Mouse (Mus musculus): ENCODE measurements around the gene Gm49337. TPM values are rescaled to one million over a fixed set of nuclear protein-coding genes. Genes with fewer than 3 reads are reported as not detected.
"Not testable (repeated sequence)": the region's sequence is repeated elsewhere in the genome, so short reads cannot be mapped to it uniquely, and the experiment has no call there.

Gene Gm49337
- polyA plus RNA-seq, 1 experiment from 2014 or later: not detected

DNA sequence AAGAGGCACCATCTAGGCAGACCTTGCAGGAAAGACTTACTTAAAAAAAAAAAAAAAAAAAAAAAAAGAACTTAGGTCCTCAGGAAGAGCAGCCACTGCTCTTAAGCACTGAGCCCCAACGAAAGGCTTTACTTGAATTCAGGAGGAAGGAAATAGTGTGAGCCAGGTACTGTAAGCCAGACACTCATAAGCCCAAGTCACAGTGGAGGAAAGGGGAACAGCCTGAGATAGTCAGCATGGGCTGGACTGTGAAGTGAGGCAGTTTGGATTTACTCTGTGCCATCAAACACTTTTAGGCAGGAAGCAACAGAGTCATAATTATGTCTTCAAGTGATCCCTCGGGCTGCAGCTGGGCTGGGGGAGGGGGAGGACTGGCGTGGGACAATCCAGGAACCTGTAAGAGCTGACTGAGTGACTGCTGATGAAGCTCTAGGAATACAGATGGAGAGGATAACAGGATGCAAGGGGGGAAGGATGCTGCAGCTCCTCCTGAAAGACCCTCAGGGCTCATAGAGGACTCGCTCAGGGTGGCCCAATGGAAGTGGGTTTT, 19.2 kb downstream of the Gm49337 start:
- Histone ChIP-seq H3K9me3 (ENCODE audit: control insufficient read depth, low read length) (no peaks in the 10 kb centered on the region), H3K4me3 (replicated peaks; ENCODE audit: low read length) (no peak overlapping the region), H3K4me1 (replicated peaks; ENCODE audit: control insufficient read depth, insufficient read depth, low read length) (no peaks in the 10 kb centered on the region), H3K27me3 (ENCODE audit: control insufficient read depth, insufficient read depth, low read length) (no peaks in the 10 kb centered on the region), H3K9ac (no peak overlapping the region), H3K36me3 (replicated peaks; ENCODE audit: control insufficient read depth, insufficient read depth) (no peaks in the 10 kb centered on the region), H3K27ac (no peak overlapping the region), H3K4me2 (replicated peaks) (no peak overlapping the region)
- DNase-seq (ENCODE audit: low spot score): no peak
- WGBS: 66% methylated on average over 4 of the region's 4 CpGs
- no peak for ATAC-seq (ENCODE audit: low FRiP score)

- Histone ChIP-seq H3K27me3 (ENCODE audit: control insufficient read depth, insufficient read depth, low read length) (no peaks in the 10 kb centered on the region), H3K4me2 (replicated peaks) (no peak overlapping the region), H3K36me3 (replicated peaks; ENCODE audit: control insufficient read depth, insufficient read depth) (no peaks in the 10 kb centered on the region), H3K4me3 (replicated peaks; ENCODE audit: low read length) (no peak overlapping the region), H3K9ac (no peak overlapping the region), H3K27ac (no peak overlapping the region), H3K4me1 (replicated peaks; ENCODE audit: control insufficient read depth, insufficient read depth, low read length) (no peaks in the 10 kb centered on the region), H3K9me3 (ENCODE audit: control insufficient read depth, low read length) (no peaks in the 10 kb centered on the region)
- no peak for ATAC-seq (ENCODE audit: low FRiP score)
- no peak for DNase-seq (ENCODE audit: low spot score)
- WGBS: 69% methylated on average over 9 of the region's 9 CpGs
Observed at GRCm38 (mm10) chr4:116193583-116194383, 20.6 kb downstream of the Gm49337 start.

DNA sequence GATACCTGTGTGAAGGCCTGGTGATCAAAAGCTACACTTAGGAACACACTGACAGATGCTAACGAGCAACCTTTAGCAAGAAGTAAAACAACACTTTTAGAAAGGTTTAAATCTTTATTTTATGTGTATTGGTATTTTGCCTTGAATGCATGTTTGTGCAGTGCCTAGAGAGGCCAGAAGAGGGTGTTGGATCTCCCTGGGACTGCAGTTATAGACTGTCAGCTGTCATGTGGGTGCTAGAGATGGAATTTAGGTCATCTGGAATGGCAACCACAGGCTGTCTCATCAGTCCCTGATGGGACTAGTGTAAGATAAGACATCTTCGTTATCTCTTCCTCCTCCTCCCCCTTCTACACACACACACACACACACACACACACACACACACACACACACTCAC, 25.2 kb downstream of the Gm49337 start:
- Histone ChIP-seq H3K9me3 (ENCODE audit: control insufficient read depth, low read length) (no peaks in the 10 kb centered on the region), H3K4me2 (replicated peaks) (no peak overlapping the region), H3K27ac (no peak overlapping the region), H3K4me3 (replicated peaks; ENCODE audit: low read length) (no peak overlapping the region), H3K27me3 (ENCODE audit: control insufficient read depth, insufficient read depth, low read length) (no peaks in the 10 kb centered on the region), H3K36me3 (replicated peaks; ENCODE audit: control insufficient read depth, insufficient read depth) (no peaks in the 10 kb centered on the region), H3K4me1 (replicated peaks; ENCODE audit: control insufficient read depth, insufficient read depth, low read length) (no peaks in the 10 kb centered on the region), H3K9ac (no peak overlapping the region)
- DNase-seq (ENCODE audit: low spot score): no peak
- no peak for ATAC-seq (ENCODE audit: low FRiP score)
- WGBS: 78% methylated on average over 2 of the region's 2 CpGs

- DNase-seq (ENCODE audit: low spot score): no peak
- H3K4me2 ChIP-seq (replicated peaks): no peak overlapping the region
- H3K9me3 ChIP-seq (ENCODE audit: control insufficient read depth, low read length): no peaks in the 10 kb centered on the region
- no peak overlapping the region for H3K4me3 ChIP-seq (replicated peaks; ENCODE audit: low read length)
- H3K4me1 ChIP-seq (replicated peaks; ENCODE audit: control insufficient read depth, insufficient read depth, low read length): no peaks in the 10 kb centered on the region
- H3K27me3 ChIP-seq (ENCODE audit: control insufficient read depth, insufficient read depth, low read length): no peaks in the 10 kb centered on the region
- H3K36me3 ChIP-seq (replicated peaks; ENCODE audit: control insufficient read depth, insufficient read depth): no peaks in the 10 kb centered on the region
- 71% methylated on average over 3 of the region's 3 CpGs for WGBS
- ATAC-seq (ENCODE audit: low FRiP score): no peak
- H3K9ac ChIP-seq: no peak overlapping the region
- no peak overlapping the region for H3K27ac ChIP-seq
Observed at GRCm38 (mm10) chr4:116204422-116204821, 31.2 kb downstream of the Gm49337 start.

DNA sequence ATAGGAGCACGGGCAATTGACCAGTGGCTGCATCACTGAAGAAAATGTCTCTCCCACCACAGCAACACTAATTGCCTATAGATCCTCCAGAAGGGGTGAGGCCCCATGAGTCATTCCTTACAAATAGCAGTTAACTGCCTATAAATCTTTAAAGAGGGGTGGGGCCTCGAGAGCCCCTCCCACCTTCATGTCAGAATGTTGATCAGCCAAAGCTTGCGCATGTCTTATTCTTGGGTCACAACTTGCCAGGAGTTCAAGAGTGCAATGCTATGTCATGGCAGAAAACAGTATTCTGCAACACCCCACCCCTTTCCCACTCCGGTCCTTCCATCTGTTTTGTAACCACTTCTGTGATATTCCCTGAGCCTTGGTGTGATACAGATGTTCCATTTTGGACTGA, 33.3 kb downstream of the Gm49337 start:
- Histone ChIP-seq H3K36me3 (replicated peaks; ENCODE audit: control insufficient read depth, insufficient read depth) (no peaks in the 10 kb centered on the region), H3K9me3 (ENCODE audit: control insufficient read depth, low read length) (no peaks in the 10 kb centered on the region), H3K4me2 (replicated peaks) (no peak overlapping the region), H3K27ac (no peak overlapping the region), H3K4me3 (replicated peaks; ENCODE audit: low read length) (no peak overlapping the region), H3K27me3 (ENCODE audit: control insufficient read depth, insufficient read depth, low read length) (no peaks in the 10 kb centered on the region), H3K9ac (no peak overlapping the region), H3K4me1 (replicated peaks; ENCODE audit: control insufficient read depth, insufficient read depth, low read length) (no peaks in the 10 kb centered on the region)
- no peak for DNase-seq (ENCODE audit: low spot score)
- no peak for ATAC-seq (ENCODE audit: low FRiP score)
- 85% methylated on average over 4 of the region's 4 CpGs for WGBS

DNA sequence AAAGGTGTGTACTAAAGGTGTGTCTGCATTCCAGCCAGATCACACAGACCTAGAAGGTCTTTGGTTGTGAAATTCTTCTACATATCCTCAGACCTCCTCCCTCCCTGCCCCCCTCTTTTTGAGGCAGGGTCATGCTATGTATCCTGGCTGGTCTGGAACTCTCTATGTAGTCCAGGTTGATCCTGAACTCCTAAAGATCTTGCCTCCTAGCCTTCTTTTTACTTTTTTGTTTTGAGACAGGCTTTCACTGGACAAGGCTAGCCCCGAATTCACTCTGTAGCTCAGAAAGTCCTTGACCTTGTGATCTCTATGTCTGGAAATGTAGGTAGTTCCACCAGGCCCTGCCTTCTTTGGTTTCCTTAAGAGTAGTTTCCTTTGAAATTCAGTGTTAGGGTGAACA, 35.7 kb downstream of the Gm49337 start:
- H3K27ac ChIP-seq: no peak overlapping the region
- no peaks in the 10 kb centered on the region for H3K36me3 ChIP-seq (replicated peaks; ENCODE audit: control insufficient read depth, insufficient read depth)
- ATAC-seq (ENCODE audit: low FRiP score): no peak
- H3K4me2 ChIP-seq (replicated peaks): no peak overlapping the region
- H3K9ac ChIP-seq: no peak overlapping the region
- H3K4me3 ChIP-seq (replicated peaks; ENCODE audit: low read length): no peak overlapping the region
- no peak for DNase-seq (ENCODE audit: low spot score)
- no peaks in the 10 kb centered on the region for H3K27me3 ChIP-seq (ENCODE audit: control insufficient read depth, insufficient read depth, low read length)
- no peaks in the 10 kb centered on the region for H3K4me1 ChIP-seq (replicated peaks; ENCODE audit: control insufficient read depth, insufficient read depth, low read length)
- 85% methylated on average over 1 of the region's 1 CpGs for WGBS
- H3K9me3 ChIP-seq (ENCODE audit: control insufficient read depth, low read length): no peaks in the 10 kb centered on the region

GRCm38 (mm10) chr4:116215895-116216605, 42.9 kb downstream of the Gm49337 start:
- 88% methylated on average over 2 of the region's 2 CpGs for WGBS
- no peaks in the 10 kb centered on the region for H3K27me3 ChIP-seq (ENCODE audit: control insufficient read depth, insufficient read depth, low read length)
- H3K36me3 ChIP-seq (replicated peaks; ENCODE audit: control insufficient read depth, insufficient read depth): no peaks in the 10 kb centered on the region
- H3K9ac ChIP-seq: no peak overlapping the region
- no peaks in the 10 kb centered on the region for H3K9me3 ChIP-seq (ENCODE audit: control insufficient read depth, low read length)
- H3K4me3 ChIP-seq (replicated peaks; ENCODE audit: low read length): no peak overlapping the region
- DNase-seq (ENCODE audit: low spot score) (no peak), ATAC-seq (ENCODE audit: low FRiP score) (no peak)
- no peak overlapping the region for H3K4me2 ChIP-seq (replicated peaks)
- H3K4me1 ChIP-seq (replicated peaks; ENCODE audit: control insufficient read depth, insufficient read depth, low read length): 0 out of 2 replicates have a peak, but pooled peaks cover 4% of the 10 kb centered on the region
- no peak overlapping the region for H3K27ac ChIP-seq

- no peak overlapping the region for H3K4me3 ChIP-seq (replicated peaks; ENCODE audit: low read length)
- no peaks in the 10 kb centered on the region for H3K27me3 ChIP-seq (ENCODE audit: control insufficient read depth, insufficient read depth, low read length)
- 78% methylated on average over 2 of the region's 2 CpGs for WGBS
- H3K9ac ChIP-seq: no peak overlapping the region
- no peaks in the 10 kb centered on the region for H3K9me3 ChIP-seq (ENCODE audit: control insufficient read depth, low read length)
- ATAC-seq (ENCODE audit: low FRiP score) (no peak), DNase-seq (ENCODE audit: low spot score) (no peak)
- 0 out of 2 replicates have a peak, but pooled peaks cover 4% of the 10 kb centered on the region for H3K4me1 ChIP-seq (replicated peaks; ENCODE audit: control insufficient read depth, insufficient read depth, low read length)
- no peak overlapping the region for H3K27ac ChIP-seq
- no peaks in the 10 kb centered on the region for H3K36me3 ChIP-seq (replicated peaks; ENCODE audit: control insufficient read depth, insufficient read depth)
- no peak overlapping the region for H3K4me2 ChIP-seq (replicated peaks)
Observed at GRCm38 (mm10) chr4:116217046-116217445, 43.9 kb downstream of the Gm49337 start.

DNA sequence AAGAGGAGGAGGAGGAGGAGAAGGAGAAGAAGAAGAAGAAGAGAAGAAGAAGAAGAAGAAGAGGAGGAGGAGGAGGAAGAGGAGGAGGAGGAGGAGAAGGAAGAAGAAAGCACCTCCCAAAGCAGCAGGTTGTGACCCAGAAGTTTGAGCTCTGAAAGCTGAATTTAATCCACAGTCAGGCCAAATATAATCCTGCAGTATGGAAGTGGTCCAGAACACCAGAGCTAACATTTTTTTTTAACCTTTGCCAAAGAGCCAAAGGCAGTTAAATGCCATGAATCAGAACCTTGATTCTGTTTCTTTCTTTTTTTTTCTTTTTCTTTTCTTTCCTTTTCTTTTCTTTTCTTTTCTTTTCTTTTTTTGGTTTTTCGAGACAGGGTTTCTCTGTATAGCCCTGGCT, 44.5 kb downstream of the Gm49337 start:
- not testable (repeated sequence) for H3K27ac ChIP-seq; H3K27me3 ChIP-seq (ENCODE audit: control insufficient read depth, insufficient read depth, low read length); H3K4me1 ChIP-seq (replicated peaks; ENCODE audit: control insufficient read depth, insufficient read depth, low read length); DNase-seq (ENCODE audit: low spot score); H3K36me3 ChIP-seq (replicated peaks; ENCODE audit: control insufficient read depth, insufficient read depth); H3K4me3 ChIP-seq (replicated peaks; ENCODE audit: low read length); H3K4me2 ChIP-seq (replicated peaks); H3K9me3 ChIP-seq (ENCODE audit: control insufficient read depth, low read length); H3K9ac ChIP-seq; ATAC-seq (ENCODE audit: low FRiP score)
- WGBS: no CpG with 5 or more reads among the region's 1 CpGs

Data from hindbrain, embryonic 14.5 days (tissue).